Mouse (Mus musculus): Measurements from ENCODE around the gene Ahdc1.

Ahdc1 gene

DNA sequence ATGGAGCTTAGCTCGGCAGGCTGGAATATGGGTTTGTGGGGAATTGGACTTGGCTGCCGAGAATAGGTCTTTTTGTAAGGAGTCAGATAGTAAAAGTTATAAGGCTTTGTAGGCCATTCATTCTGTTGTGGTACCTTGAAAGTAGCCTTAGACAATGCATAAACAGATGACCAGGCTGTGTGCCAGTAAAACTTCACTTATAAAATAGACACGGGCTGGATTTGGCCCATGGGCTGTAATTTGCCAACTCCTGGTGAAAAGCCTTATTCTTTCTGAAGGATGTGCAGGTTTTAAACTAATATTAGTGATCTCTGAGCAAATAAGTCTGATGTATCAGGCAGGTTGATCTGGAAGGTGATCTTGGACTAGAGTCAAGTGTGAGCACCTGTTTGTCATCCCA lies 24.9 kb downstream of the Ahdc1 start:
- CTCF ChIA-PET: interaction anchor here (1.0 kb wide), 1 partner anchor 12 kb away, joined by 3 read pairs; no protein-coding TSS in a partner anchor

DNA sequence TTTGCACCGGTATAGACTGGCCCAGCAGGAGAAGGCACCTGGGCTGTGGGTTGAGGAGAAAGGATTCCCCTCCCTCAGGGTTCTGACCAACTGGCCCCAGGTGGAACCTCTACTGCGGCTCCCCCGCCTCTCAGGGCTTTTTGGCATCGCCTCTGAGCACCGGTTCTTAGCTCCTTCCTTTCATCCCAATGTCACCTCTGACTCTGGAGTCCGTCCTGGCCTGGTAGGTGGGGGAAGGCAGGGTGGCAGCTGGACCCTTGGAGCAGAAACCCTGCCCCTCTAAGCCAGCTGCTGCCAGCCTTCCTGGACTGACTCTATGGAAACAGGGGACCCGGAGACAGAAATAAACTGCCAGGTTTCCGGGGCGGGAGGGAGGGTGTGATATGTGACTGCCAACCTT lies 26.2 kb downstream of the Ahdc1 start:
- CTCF ChIA-PET: interaction anchor here (0.6 kb wide), 1 partner anchor 20 kb away, joined by 4 read pairs; no protein-coding TSS in a partner anchor

DNA sequence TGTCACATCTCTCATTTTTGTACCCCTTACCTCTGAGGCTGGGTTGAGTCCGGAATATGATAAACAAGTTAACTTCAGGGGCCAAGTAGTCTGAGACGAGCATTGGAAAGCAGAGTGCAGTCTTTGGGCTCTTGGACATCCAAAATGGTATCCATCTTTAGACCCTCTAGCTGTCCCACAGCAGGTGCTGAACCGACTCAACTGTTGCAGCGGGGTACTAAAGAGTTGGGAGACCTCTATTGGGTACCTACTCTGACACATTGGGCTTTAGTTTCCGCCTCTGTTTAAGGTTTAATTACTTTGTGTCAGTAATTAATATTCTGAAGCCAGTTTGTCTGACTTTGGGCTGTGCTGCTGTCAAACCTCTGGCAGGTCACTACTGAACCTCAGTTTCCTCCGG lies 26.7 kb downstream of the Ahdc1 start:
- CTCF ChIA-PET: interaction anchor here (0.6 kb wide), 1 partner anchor 19 kb away, joined by 4 read pairs; no protein-coding TSS in a partner anchor

DNA sequence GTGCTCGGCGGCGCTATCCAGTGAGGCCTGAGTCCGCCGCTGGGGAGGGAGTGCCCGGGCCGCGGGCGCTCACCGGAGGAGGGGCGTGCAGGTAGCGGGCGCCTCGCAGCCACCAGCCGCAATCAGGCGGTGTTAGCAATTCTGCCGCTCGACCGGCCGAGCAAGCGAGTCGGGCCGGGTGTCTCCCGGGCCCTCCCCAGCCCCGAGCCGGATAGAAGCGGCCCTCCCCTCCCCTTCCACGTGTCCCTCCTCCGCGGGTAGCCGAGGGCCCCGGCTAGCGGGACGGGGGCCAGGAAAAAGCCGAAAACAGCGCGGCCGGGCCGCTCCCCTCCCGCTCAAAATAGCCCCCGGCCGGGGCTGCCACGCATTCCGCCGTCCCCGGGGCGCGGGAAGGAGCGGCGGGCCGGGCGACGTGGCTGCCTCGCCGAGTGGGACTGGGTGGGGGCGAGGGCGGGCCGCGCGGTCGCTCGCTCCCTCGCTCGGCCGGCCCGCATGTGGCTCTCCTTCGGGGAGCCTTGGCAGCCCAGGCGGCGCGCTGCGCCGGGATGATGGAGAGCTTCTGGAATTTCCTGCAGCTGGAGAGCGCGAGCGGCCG lies 27.6 kb downstream of the Ahdc1 start:
- CTCF ChIA-PET: no interaction called here

DNA sequence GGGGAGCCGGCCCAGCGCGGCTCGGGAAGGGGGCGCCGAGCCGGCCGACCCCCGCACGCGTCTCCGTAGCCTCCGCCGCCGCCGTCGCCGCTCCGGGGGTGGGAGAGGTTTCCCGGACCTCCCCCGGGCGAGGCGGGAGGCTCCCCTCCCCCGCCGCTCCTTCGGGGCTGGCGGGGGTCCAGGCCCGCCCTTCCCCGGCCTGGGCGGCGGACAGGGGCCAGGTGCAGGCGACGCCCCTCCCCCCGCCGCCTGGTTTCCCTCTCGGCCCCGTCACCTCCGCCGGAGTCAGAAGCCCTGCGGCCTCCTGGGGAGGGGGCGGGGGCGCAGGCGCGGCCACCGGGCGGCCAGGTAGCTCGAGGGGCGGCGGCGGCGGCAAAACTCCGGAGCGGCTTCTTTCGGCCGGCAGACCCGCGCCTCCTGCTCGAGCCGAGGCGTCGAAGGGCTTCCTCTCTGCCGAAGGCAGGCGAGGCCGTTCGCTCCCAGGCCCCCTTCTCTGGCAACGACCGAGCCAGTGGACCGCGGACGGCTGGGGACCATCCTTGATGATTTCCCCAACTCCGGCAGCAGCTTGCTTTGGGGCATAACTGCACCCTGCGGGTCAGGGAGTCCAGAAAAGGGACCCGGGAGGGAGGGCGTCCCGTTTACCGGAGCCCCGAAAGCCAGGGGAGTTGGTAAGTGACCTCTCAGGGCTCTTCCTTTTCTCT lies 28.2 kb downstream of the Ahdc1 start:
- CTCF ChIA-PET: no interaction called here

DNA sequence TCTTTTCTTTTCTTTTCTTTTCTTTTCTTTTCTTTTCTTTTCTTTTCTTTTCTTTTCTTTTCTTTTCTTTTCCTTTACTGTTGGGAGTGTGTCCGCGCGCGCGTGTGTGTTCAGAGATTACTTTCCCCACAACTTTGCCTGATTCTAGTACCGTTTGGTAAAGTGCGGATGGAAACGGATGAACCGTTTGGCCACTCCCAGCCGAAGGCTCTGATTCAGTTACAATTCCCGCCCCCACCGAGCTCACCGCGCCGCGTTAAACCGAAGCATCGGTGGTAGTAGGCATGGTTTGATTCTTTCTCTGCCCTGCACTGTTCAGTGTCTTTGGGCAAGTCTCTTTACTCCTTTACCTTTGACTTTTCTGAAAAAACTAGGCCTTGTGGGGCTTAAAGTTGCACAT lies 28.8 kb downstream of the Ahdc1 start:
- CTCF ChIA-PET: interaction anchor here (0.5 kb wide), 1 partner anchor 92 kb away, joined by 3 read pairs; no protein-coding TSS in a partner anchor

DNA sequence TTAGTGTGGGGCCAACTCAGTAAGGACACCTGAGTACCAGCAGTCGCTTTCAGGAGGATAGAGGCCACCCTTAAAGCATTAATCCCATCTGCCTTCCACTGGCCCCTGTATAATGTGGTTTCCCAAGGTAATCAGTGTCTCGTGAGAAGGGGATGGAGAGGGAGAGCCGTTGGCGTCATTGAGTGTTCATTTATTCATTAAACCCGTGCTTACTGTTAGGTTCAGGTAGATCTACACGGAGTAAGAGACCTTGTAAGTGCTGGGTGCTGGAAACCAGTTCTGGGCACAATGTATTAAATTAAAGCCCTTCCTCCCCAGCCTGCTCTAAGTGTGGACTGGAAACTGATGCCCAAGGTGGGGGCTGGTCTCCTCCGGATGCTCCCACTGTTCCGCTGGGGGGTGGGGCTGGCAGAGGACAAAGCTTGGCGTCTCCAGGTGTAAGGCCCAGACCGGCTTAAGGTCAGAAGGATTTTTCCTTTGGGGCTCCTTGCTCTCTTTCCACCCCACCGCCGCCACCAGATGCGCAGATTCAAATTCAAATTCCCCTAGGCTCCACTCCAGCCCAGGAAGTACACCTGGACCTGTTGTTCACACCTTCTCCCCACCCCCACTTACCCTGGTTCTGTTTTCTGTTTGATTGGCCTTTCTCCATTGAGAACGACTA lies 29.3 kb downstream of the Ahdc1 start:
- CTCF ChIA-PET: interaction anchor here (0.5 kb wide), 1 partner anchor 91 kb away, joined by 3 read pairs; no protein-coding TSS in a partner anchor

DNA sequence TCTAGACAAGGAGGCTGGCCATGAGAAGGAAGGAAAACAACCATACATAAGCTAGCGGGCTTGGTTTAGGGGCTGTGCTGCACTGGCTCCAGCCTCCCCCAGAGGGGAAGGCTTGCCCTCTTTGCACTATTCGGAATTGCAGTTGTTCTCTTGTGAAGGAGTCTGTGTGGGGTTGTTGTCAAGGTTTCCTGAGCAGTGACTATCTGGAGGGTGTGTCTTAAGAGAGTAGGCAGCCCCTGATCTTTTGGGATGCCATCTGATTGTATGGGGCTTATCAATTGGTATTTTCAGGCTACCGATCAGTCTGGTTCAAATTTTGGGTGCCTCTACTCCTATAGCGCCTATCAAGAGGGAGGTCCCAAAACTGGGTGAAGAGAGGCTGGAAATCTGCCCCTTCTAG lies 31.2 kb downstream of the Ahdc1 start:
- CTCF ChIA-PET: no interaction called here

DNA sequence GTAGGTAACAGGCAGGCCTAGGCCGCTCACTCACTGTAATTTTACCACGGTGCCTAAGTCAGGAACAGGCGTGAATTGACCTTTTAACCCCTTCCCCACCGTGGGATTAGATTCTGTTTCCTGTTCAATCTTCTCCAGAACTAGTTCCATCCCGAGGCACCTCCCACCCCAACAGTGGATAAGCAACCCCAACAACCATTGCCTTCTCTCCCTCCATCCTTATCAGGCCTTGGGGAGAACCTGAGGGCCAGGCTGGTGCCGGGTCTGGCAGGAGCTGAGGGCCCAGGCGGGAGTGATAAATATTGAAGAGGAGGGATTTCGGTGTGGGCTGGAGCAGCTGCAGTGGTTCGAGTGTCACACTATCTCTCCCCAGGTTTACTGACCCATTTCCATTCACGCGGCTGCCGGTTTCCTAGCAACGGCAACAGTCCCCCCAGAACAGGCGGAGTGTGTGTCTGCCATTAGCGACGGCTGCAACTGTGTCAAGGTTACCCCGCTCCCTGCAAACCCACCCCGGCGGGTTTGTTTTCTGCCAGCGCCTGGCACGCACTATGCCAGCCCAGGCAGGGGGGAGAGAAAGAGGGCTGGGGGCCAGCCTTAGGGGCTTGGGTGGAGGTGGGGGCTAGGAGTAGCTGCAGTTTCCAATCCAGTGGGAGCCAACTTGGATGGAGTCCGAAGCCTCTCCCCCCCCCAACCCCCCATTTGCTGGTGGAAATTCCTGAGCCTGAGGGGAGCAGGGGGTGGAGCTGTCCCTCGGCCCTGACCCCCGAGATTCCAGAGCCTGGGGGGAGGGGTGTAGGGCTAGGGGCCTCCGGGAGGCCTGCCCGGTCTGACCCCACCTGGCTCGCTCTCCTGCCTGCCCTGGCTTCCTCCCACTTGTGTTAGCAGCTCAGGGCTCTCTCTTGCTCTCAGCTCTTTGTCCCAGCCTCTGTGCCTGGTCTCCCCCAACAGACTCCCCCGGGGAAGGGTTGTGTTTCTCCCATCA lies 31.9 kb downstream of the Ahdc1 start:
- CTCF ChIA-PET: no interaction called here

DNA sequence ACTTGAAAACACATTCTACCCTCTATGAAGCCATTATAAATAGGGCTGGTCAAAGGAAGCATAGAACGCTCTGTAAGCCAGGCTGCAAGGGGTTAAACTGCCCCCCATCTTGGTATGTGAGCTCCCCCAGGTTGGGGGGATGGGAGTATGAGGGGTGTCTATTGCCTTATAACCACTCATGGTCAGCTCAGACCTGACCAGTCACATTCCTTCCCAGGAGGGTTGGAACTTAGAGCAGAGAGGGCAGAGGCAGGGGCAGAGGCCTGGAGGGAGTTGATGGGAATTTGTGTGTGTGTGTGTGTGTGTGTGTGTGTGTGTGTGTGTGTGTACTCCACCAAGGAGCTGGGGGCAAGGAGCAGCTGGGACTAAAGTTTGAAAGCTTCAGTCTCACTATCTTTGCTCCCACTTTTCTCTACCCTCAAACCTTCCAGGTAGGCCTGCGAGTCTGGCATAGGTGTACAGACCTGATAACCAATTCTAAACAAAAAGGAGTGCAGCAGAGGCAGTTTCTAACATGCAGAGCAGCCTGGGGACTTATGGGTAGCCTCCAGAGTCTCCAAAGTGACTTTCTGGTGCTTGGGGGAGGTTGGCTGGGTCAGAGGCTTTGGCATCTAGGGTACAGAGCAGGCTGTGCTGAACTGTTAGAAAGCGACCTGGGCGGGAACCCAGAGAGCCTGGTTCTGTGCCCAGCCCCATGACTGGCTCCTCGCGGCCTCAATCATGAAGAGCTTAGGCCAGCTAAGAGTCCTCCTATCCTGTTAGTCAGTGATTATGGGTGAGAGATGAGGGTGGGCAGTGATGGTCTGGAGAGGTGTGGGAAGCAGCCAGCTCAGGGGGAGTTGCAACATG lies 33.0 kb downstream of the Ahdc1 start:
- CTCF ChIA-PET: interaction anchor here (0.5 to 0.6 kb wide), 2 partner anchors 33 to 94 kb away, joined by 3 to 6 read pairs; no protein-coding TSS in a partner anchor

DNA sequence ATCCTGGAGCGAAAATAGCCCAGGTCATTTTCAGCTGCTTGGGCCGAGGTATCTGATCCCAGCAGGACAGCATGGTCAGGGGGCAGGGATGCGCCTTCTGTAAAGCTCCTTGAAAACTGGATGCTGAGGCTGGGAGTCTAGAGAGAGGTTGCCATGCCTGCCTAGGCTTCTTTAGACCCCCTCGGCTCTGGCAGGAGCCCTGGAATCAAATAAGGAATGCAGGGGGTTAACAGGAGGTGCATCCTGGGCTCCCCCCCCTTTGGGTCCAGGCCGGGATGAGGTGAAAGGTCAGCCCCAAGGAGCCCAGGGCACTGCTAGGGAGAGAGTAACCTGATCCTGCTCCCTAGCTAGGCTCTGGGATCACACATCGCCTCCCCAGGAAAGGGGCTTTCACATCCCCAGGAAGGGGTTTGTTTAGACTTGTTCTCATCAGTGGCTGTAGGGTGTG lies 33.6 kb downstream of the Ahdc1 start:
- CTCF ChIA-PET: interaction anchor here (0.5 kb wide), 1 partner anchor 93 kb away, joined by 3 read pairs; no protein-coding TSS in a partner anchor

DNA sequence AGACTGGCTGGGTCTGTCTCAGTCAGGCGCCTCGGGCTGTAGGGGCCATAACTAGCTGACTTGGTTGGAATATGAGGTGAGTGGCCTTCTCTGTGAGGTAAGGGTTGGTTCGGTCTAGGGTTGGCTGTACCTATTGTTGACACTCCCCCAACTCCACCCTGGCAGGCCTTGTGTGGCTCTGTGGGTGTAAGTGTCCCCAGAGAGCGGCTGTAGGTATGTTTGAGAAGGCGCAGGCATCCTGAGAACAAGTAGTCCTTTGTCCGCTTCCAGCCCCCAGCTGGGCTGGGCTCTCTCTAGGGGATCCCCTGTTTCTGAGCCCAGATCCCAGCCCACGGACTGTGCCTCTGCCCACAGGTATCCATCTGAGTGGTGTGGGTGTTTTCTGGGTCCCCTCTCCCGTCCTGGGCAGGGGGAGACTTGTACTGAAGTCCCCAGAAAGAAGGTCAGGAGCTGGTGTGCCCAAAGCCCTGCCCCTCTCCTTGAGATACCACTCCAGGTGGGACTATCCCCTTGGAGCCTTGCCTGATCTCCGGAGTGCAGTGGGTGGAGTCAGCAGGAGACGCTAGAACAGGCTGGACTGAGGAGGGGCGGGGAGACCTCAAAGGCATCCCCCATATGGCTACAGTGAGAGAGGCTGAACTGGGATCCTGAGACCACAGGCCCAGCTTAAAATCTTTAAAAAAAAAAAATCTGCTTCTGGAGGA lies 34.9 kb downstream of the Ahdc1 start:
- CTCF ChIA-PET: interaction anchor here (0.6 to 0.7 kb wide), 2 partner anchors 59 to 253 kb away, joined by 3 to 4 read pairs; no protein-coding TSS in a partner anchor

DNA sequence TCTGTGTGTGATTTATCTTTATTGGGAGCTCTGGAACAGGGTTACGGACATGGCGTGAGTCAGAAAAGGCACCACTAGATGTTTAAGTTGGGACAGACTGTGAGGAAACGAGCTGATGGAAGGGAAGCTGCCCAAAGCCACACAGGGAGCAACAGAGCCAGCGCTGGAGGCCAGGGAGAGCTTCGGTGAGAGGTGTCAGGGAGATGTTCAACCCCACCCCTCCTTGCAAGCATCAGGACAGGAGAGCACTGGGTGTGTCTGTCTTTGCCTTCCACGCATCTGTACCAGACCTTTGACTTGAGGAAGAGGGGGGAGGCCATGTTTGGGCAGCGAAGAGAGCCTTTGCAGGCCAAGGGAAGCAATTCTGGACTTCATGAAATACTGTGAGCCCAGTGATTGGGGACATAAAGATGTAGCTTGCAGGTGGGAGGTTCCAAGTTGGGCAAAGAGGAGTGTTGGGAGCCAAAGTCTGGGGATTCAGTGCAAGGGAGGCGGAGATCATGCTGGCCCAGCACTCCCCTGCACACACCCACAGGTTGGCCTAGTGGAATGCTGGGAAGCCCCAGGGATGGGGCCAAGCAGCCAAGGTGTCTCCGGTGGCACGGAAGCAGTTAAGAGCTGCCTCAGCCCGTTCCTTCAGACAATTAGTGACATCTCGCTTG lies 35.8 kb downstream of the Ahdc1 start:
- CTCF ChIA-PET: interaction anchor here (0.7 kb wide), 1 partner anchor 253 kb away, joined by 4 read pairs; no protein-coding TSS in a partner anchor

DNA sequence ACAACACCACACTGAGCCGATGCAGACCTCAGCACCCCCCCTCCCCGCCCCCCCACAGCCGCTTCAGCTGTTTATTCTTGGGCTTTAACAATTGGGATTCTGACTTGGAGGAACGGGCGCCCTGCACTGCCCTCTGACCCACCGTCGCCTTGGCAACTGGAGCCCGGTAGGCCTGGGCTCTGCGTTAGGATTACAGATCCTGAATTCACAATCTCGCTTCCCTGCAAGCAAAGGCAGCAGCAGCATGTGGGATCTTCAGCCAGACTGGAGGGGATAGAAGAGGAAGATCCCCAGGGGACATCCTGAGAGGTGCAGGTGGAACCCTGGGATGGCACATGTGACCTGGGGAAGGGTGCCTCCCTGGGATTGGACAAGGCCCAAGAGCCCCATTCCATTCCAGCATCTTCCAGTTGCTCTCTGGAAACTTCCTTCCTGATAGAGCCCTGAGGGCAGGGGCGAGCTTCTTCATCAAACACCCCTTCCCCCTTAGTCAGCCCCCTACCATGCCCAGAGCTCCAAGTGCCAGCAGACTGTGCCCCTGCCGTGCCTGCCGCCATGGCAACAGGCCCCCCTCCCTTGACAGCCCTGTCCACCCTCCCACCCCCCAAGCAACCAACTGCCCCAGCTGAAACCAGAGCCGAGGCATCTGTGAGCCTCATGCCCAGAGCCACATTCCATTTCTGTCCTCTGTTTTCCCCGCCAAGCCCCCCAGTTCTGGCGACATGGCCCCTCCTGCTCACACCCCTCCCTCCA lies 36.5 kb downstream of the Ahdc1 start:
- CTCF ChIA-PET: interaction anchor here (0.6 kb wide), 1 partner anchor 118 kb away, joined by 9 read pairs; no protein-coding TSS in a partner anchor

DNA sequence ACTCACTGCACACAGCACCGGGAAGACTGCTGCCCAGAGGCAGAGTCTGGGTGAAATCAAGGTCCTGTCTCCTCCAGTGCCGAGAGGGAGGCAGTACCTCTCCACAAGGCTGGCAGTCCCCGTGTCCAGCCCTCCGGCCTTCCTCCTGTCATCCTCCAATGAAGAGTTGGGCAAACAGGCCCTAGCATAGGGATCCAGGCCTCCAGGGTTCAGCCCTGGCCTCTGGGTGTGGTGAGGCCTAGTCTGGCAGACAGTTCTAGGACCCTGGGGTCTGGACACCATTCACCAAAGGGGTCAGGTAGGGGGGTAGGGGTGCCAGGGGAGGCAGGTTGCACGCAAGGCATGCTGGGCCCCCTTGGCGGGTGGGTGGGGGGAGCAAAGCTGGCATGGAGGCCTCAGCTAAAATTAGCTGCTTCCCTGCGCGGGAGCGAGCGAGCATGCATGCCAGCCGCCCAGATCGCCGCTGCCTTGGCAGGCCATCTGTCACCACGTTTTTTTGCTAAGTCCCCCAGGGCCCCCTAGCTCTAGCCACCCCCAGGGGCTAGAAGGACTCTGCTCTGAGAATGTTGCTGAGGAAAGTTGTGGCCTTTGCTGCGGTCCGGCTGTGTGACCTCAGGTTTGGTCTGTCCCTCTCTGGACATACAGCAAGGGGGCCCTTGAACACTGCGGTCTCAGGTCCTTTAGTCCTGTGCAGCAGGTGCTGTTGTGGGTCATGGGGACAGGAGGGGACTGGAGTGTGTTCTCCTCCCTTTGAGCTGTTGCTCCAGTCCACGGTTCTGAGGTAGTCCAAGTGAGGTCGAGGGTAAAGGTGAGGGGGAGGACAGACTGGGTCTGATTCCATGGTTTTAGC lies 38.2 kb downstream of the Ahdc1 start:
- CTCF ChIA-PET: interaction anchor here (1.2 to 1.3 kb wide), 2 partner anchors 21 to 35 kb away, joined by 3 to 4 read pairs; no protein-coding TSS in a partner anchor

DNA sequence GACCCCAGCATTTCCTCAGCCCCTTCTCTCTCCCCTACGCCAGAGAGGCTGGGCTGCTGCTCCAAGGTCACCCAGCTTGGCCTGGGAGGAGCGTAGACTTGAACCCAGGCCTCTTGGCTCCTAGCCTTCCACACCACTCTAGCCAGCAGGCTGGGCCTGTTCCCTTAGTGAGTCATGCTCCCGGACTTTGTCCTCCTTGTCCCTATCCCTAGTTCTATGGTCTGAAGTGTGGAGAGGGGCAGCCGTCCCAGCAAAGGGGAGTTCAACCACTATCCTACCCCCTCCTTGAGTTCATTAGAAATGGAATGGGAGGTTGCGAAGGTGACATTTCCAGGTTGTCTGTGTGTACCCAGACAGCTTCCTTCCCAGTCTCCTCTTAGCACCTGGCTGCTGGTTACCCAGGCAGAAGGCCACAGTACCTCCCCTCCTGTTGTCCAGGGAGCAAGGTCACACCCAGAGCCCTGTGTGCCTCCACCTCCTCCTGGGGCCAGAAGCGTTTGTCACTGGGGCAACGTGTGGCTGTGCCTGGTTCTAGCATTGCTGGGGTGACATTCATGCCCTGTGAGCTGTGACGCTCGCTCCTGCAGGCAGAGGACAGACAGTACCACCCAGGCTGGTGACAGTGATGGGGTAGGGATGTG lies 39.3 kb downstream of the Ahdc1 start:
- CTCF ChIA-PET: interaction anchor here (0.6 to 1.3 kb wide), 4 partner anchors 20 to 42 kb away, joined by 3 to 4 read pairs (median 3); no protein-coding TSS in a partner anchor
